Mouse (Mus musculus): ENCODE results near the gene Cisd3.
A peak's percentile ranks its signal among the peaks of the same experiment; 100 is the strongest.
"Not testable (repeated sequence)": the region's sequence is repeated elsewhere in the genome, so short reads cannot be mapped to it uniquely, and the experiment has no call there.

Cisd3 gene

GRCm38 (mm10) chr11:97711200-97711900, 25.7 kb downstream of the Cisd3 start:
- no peak for DNase-seq (ENCODE audit: low read depth, low spot score)

DNA sequence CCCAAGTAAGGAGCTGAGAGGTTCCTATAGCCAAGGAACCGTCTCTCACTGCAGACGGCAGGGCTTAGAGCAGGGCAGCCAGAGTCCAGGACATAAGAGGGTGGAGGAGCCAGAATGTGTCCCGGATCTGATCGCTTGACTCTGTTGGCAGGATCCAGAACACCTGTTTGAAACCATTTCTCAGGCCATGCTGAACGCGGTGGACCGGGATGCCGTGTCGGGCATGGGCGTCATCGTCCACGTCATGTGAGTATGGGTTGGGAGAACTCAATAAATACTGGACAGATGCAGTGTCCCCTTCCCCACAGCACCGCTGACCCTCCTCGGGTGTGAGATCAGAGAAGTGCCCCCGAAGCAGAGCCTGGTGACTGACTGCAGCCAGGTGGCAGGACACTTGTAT, 26.7 kb downstream of the Cisd3 start:
- no peak for DNase-seq (ENCODE audit: low read depth, low spot score)

DNA sequence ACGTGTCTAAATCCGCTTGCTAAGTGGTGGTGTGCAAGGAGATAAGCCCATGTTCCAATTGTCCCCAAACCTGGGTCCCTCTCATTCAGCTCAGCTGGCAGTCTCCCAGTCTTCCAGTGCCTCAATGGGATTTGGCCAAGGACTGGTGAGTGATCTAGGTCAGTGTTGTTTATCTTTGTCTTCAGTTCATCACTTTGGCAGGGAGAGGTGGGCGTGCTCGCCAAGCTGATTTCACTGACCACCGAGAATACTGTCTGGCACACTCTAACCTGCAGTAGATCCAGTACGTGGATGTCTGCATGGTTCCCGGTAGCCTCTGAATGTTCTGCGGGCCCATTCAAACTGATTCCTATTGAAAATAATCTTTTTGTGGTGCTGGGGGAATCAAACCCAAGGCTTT, 28.3 kb downstream of the Cisd3 start:
- DNase-seq (ENCODE audit: low read depth, low spot score): no peak

GRCm38 (mm10) chr11:97714356-97714755, 28.7 kb downstream of the Cisd3 start:
- DNase-seq (ENCODE audit: low read depth, low spot score): no peak

- no peak for DNase-seq (ENCODE audit: low read depth, low spot score)
These were observed 29.4 kb downstream of the Cisd3 start for GRCm38 (mm10) chr11:97714784-97715760.

- no peak for DNase-seq (ENCODE audit: low read depth, low spot score)
These were observed 30.4 kb downstream of the Cisd3 start for GRCm38 (mm10) chr11:97716021-97716420.

GRCm38 (mm10) chr11:97717369-97718280, 32.0 kb downstream of the Cisd3 start:
- DNase-seq (ENCODE audit: low read depth, low spot score): no peak

DNA sequence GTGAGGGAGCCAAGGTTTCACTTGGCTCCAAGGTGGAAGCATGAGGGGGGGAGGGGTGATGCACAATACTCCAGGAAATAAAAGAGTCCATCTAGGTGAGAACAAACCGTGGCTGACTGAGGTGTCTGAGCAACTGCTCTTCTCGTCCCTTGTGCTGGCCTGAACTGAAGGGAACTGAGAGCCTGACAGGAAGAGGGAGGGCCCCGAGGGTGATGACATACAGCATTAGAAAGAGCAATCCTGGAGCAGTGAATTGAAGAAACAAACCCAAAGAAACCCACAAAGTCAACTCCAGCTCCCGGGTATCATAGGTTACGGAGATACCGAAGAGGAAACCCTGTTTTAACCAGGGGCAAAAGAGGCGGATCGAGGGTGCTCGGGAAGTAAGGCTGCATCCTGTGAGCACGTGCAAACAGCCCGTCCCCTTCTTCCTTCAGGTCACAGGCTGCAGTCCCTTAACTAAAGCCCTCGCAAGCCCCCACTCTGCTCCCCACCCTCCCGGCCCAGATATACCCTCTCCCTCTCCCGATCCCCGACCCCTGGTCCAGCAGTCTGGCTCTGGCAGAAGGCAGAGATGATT, 32.7 kb downstream of the Cisd3 start:
- peak; percentile 48 for DNase-seq (ENCODE audit: low read depth, low spot score)

- DNase-seq (ENCODE audit: low read depth, low spot score): peak; percentile 58
These were observed 33.4 kb downstream of the Cisd3 start for GRCm38 (mm10) chr11:97719041-97719440.

- no peak for DNase-seq (ENCODE audit: low read depth, low spot score)
These were observed 35.7 kb downstream of the Cisd3 start for GRCm38 (mm10) chr11:97721338-97721737.

GRCm38 (mm10) chr11:97723709-97724108, 38.1 kb downstream of the Cisd3 start:
- no peak for DNase-seq (ENCODE audit: low read depth, low spot score)

DNA sequence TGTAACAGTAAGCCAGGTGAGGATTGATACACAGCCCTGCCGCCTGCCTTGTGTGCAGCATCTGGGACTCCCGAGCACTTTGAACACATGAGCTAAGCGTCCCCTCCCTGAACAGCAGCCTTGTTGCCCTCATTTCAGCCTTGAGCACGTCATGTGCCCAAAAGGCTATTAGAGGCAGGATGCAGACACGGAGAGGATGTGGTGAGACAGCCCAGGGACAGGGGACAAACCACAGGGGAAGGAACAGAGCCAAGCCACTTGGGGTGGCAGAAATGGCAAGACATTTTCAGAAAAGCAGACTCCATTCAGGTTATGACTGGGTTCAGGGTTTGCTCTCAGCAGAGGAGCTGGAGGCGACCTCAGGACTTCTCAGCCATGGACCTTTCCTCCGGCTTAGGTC, 42.7 kb downstream of the Cisd3 start:
- peak; percentile 86 for DNase-seq (ENCODE audit: low read depth, low spot score)

GRCm38 (mm10) chr11:97728730-97729129, 43.1 kb downstream of the Cisd3 start:
- DNase-seq (ENCODE audit: low read depth, low spot score): no peak

GRCm38 (mm10) chr11:97733689-97734088, 48.1 kb downstream of the Cisd3 start:
- no peak for DNase-seq (ENCODE audit: low read depth, low spot score)

GRCm38 (mm10) chr11:97734810-97735209, 49.2 kb downstream of the Cisd3 start:
- not testable (repeated sequence) for DNase-seq (ENCODE audit: low read depth, low spot score)

DNA sequence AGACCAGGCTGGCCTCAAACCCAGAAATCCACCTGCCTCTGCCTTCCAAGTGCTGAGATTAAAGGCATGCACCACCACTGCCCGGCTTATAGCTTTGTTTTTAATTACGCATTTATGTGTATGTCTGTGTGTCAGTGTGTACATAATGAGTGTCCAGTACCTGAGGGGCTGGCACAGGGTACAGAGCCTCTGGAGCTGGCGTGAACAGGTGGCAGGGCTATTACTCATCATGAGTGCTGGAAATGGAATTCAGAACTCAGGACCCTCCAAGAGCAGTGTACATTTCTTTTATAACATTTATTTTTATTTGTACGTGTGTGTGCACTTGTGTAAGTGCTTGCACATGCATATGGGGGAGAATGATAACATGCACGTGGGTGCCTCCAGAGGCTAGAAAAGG, 51.0 kb downstream of the Cisd3 start:
- no peak for DNase-seq (ENCODE audit: low read depth, low spot score)

- no peak for DNase-seq (ENCODE audit: low read depth, low spot score)
These were observed 52.0 kb downstream of the Cisd3 start for GRCm38 (mm10) chr11:97737600-97737999.

All from CD4-positive helper T cell, adult 2 months (primary cell).